In genomic region chr2:162976001-162976400, GRCm38 (mm10) we compare ENCODE assay signal across 14 mouse cellular contexts. TPM values are rescaled to one million over a fixed set of nuclear protein-coding genes. Genes with fewer than 3 reads are reported as not detected.
A peak's percentile ranks its signal among the peaks of the same experiment; 100 is the strongest.
DNase-seq lines count a peak whose midpoint lies in the region; ATAC-seq lines count a peak whose summit lies in the region.
"Had no signal": no experiment of that assay in that cellular context is flagged by ENCODE, and none has a peak within 500 bp of the region (broad histone marks: within the 10 kb centered on the region; RNA-seq: fewer than 3 reads in every experiment).

No protein-coding gene starts in this region.

- H3K27ac ChIP-seq in kidney, embryonic 16.5 days (ENCODE audit: low read length) = no peak overlapping the region
- H3K27ac ChIP-seq in liver, embryonic 11.5 days (ENCODE audit: low read depth, low read length) = no peak overlapping the region
- H3K27ac ChIP-seq: liver, embryonic 13.5 days had no signal

- no peak overlapping the region for H3K4me3 ChIP-seq in kidney, embryonic 16.5 days (ENCODE audit: low read length)
- no peak overlapping the region for H3K4me3 ChIP-seq in liver, embryonic 11.5 days (ENCODE audit: low read depth, low read length)
- H3K4me3 ChIP-seq: erythroblast, embryonic 14.5 days; liver, embryonic 13.5 days had no signal

- DNase-seq in adrenal gland, adult (ENCODE audit: inconsistent age in 2 of 2, low spot score in 1 of 2) = peak; percentile 63 to 83
- DNase-seq in adrenal gland, postnatal 4 days (ENCODE audit: low spot score in 2 of 2) = no peak
- peak; percentile 58 for DNase-seq in kidney, adult 18-20 months
- DNase-seq in heart, postnatal 25 days (ENCODE audit: low spot score) = peak; percentile 52
- peak; percentile 76 for DNase-seq in lung, postnatal 36 days
- DNase-seq in T-cell, adult 2 months (ENCODE audit: low spot score) = no peak
- no peak for DNase-seq in liver, embryonic 11.5 days (ENCODE audit: low spot score)
- DNase-seq: liver, embryonic 13.5 days; right cerebral cortex, postnatal 25 days; thymus, postnatal 4 days had no signal

- intact Hi-C loops in heart, postnatal 25 days (cut with DNase I) = no loop called here

- WGBS in kidney, embryonic 16.5 days = 65% methylated on average over 4 of the region's 4 CpGs
- WGBS in liver, embryonic 11.5 days = 78% methylated on average over 4 of the region's 4 CpGs

- peaks cover 6% of the 10 kb centered on the region for H3K4me1 ChIP-seq in kidney, embryonic 16.5 days (ENCODE audit: insufficient read depth, low read length)
- peaks cover 9% of the 10 kb centered on the region; the same call in 1 of the 2 replicates for H3K4me1 ChIP-seq in liver, embryonic 11.5 days (replicated peaks; ENCODE audit: control insufficient read depth, insufficient read depth, low read length)

- ATAC-seq in kidney, embryonic 16.5 days (ENCODE audit: low FRiP score, low TSS enrichment) = no peak
- no peak for ATAC-seq in liver, embryonic 11.5 days (replicated peaks; ENCODE audit: low FRiP score)
- ATAC-seq: intestine, postnatal 0 days; Patski had no signal

- H3K4me2 ChIP-seq in kidney, embryonic 16.5 days (replicated peaks; ENCODE audit: low read depth, low read length) = no peak overlapping the region
- no peak overlapping the region for H3K4me2 ChIP-seq in liver, embryonic 11.5 days
- H3K4me2 ChIP-seq: liver, embryonic 13.5 days had no signal

- H3K9ac ChIP-seq in kidney, embryonic 16.5 days (replicated peaks; ENCODE audit: low read length) = no peak overlapping the region
- H3K9ac ChIP-seq in liver, embryonic 11.5 days (ENCODE audit: low read depth, low read length) = no peak overlapping the region
- H3K9ac ChIP-seq: liver, embryonic 13.5 days had no signal

- no peaks in the 10 kb centered on the region for H3K9me3 ChIP-seq in kidney, embryonic 16.5 days (ENCODE audit: low read length)
- no peaks in the 10 kb centered on the region for H3K9me3 ChIP-seq in liver, embryonic 11.5 days (ENCODE audit: control insufficient read depth, low read length)
- H3K9me3 ChIP-seq: liver, embryonic 13.5 days had no signal

- H3K36me3 ChIP-seq in kidney, embryonic 16.5 days (ENCODE audit: insufficient read depth, low read length) = no peaks in the 10 kb centered on the region
- no peaks in the 10 kb centered on the region for H3K36me3 ChIP-seq in liver, embryonic 11.5 days (ENCODE audit: control insufficient read depth, insufficient read depth, low read length)
- H3K36me3 ChIP-seq: liver, embryonic 13.5 days had no signal

- no peaks in the 10 kb centered on the region for H3K27me3 ChIP-seq in kidney, embryonic 16.5 days (ENCODE audit: insufficient read depth, low read length)
- no peaks in the 10 kb centered on the region for H3K27me3 ChIP-seq in liver, embryonic 11.5 days (replicated peaks; ENCODE audit: control insufficient read depth, insufficient read depth, low read length)
- H3K27me3 ChIP-seq: liver, embryonic 13.5 days; Patski had no signal

RNA-seq across cellular contexts. Expression of gene Sgk2, which starts 11.1 kb away (rescaled TPM):
- 1 to 10 TPM; 1.9 to 3.6 TPM for total RNA-seq in adrenal gland, postnatal 4 days (2021)
- 11.2 and 12.2 TPM in 2 replicates for polyA plus RNA-seq in kidney, embryonic 16.5 days (2015; fragmentation: Nextera tagmentation; extraction: Ambion mirVana)
- total RNA-seq in heart, postnatal 25 days (2021) = not detected
- polyA plus RNA-seq in liver, embryonic 11.5 days (2014; fragmentation: Nextera tagmentation; extraction: Ambion mirVana) = 2.8 and 3.3 TPM in 2 replicates
- polyA plus RNA-seq: erythroblast, embryonic 14.5 days had no signal

RNA-seq across cellular contexts. Expression of gene L3mbtl1, which starts 32.7 kb away (rescaled TPM):
- total RNA-seq in adrenal gland, postnatal 4 days (2021) = 1 to 10 TPM in 1 of 2 experiments, under 1 TPM in 1; 0.53 to 1.0 TPM
- 0.09 and 0.14 TPM in 2 replicates for polyA plus RNA-seq in kidney, embryonic 16.5 days (2015; fragmentation: Nextera tagmentation; extraction: Ambion mirVana)
- not detected for total RNA-seq in heart, postnatal 25 days (2021)
- 0.05 and 0.08 TPM in 2 replicates for polyA plus RNA-seq in liver, embryonic 11.5 days (2014; fragmentation: Nextera tagmentation; extraction: Ambion mirVana)
- polyA plus RNA-seq: erythroblast, embryonic 14.5 days had no signal

RNA-seq across cellular contexts. Expression of gene Ift52, which starts 41.2 kb away (rescaled TPM):
- 10 to 100 TPM; 56.6 to 62.0 TPM for total RNA-seq in adrenal gland, postnatal 4 days (2021)
- polyA plus RNA-seq in kidney, embryonic 16.5 days (2015; fragmentation: Nextera tagmentation; extraction: Ambion mirVana) = 55.3 and 55.5 TPM in 2 replicates
- 10 to 100 TPM; 16.7 to 17.7 TPM for total RNA-seq in heart, postnatal 25 days (2021)
- polyA plus RNA-seq in liver, embryonic 11.5 days (2014; fragmentation: Nextera tagmentation; extraction: Ambion mirVana) = 43.0 and 44.8 TPM in 2 replicates

RNA-seq across cellular contexts. Expression of gene Srsf6, which starts 44.7 kb away (rescaled TPM):
- 100 to 1,000 TPM; 244 to 280 TPM for total RNA-seq in adrenal gland, postnatal 4 days (2021)
- 206 and 214 TPM in 2 replicates for polyA plus RNA-seq in kidney, embryonic 16.5 days (2015; fragmentation: Nextera tagmentation; extraction: Ambion mirVana)
- 10 to 100 TPM; 63.7 to 70.7 TPM for total RNA-seq in heart, postnatal 25 days (2021)
- polyA plus RNA-seq in liver, embryonic 11.5 days (2014; fragmentation: Nextera tagmentation; extraction: Ambion mirVana) = 240 and 261 TPM in 2 replicates

Comparison
In these comparisons a context has a peak if more than half of its experiments do, and no peak if none do; other contexts are left out.
1. DNase-seq: peak in adrenal gland, adult (2 of 2), kidney, adult 18-20 months (single experiment), heart, postnatal 25 days (single experiment) and lung, postnatal 36 days (single experiment); none in adrenal gland, postnatal 4 days (0 of 2), T-cell, adult 2 months (single experiment) and liver, embryonic 11.5 days (single experiment).